Mouse (Mus musculus) embryo, embryonic 10 days (tissue): Measurements from ENCODE around the gene Platr17.
"Not testable (repeated sequence)": the region's sequence is repeated elsewhere in the genome, so short reads cannot be mapped to it uniquely, and the experiment has no call there.

Experiments
- DNase-seq: peaks from one replicate; pipeline ENCODE4 v3.0.0-alpha.2; 2015; ENCODE audit warnings: low spot score

The Platr17 gene

GRCm38 (mm10) chr17:33902491-33902890, 2.4 kb upstream of the Platr17 start:
- DNase-seq = no peak

GRCm38 (mm10) chr17:33903911-33904651, 854 bp upstream of the Platr17 start:
- not testable (repeated sequence) for DNase-seq

- no peak for DNase-seq
These were observed 3.6 kb downstream of the Platr17 start for GRCm38 (mm10) chr17:33908331-33909076.

- peak; percentile 99 for DNase-seq
These were observed 4.3 kb downstream of the Platr17 start, which contains the start of gene Daxx for GRCm38 (mm10) chr17:33909077-33909868. Gene Daxx (plus strand): TSS chr17:33909414.

- peak; percentile 55 for DNase-seq
These were observed 4.9 kb downstream of the Platr17 start for GRCm38 (mm10) chr17:33909869-33910250.

- DNase-seq = no peak
These were observed 5.6 kb downstream of the Platr17 start for GRCm38 (mm10) chr17:33910346-33911051.

- DNase-seq = no peak
These were observed 6.3 kb downstream of the Platr17 start for GRCm38 (mm10) chr17:33911052-33911812.

GRCm38 (mm10) chr17:33911813-33912414, 7.0 kb downstream of the Platr17 start:
- DNase-seq = no peak

- DNase-seq = no peak
These were observed 8.3 kb downstream of the Platr17 start for GRCm38 (mm10) chr17:33913264-33913663.

- no peak for DNase-seq
These were observed 9.0 kb downstream of the Platr17 start for GRCm38 (mm10) chr17:33913905-33914304.

GRCm38 (mm10) chr17:33914969-33915391, 10.0 kb downstream of the Platr17 start:
- no peak for DNase-seq

- peak; percentile 97 for DNase-seq
These were observed 10.8 kb downstream of the Platr17 start, which contains the start of the genes Tapbp and Zbtb22 for GRCm38 (mm10) chr17:33915671-33916250. Gene Tapbp (plus strand): TSS chr17:33915899. Gene Zbtb22 (plus strand): TSS chr17:33915904.

GRCm38 (mm10) chr17:33916294-33916693, 11.4 kb downstream of the Platr17 start:
- peak; percentile 33 for DNase-seq

- no peak for DNase-seq
These were observed 12.1 kb downstream of the Platr17 start for GRCm38 (mm10) chr17:33916847-33917655.

GRCm38 (mm10) chr17:33917656-33918292, 12.8 kb downstream of the Platr17 start:
- DNase-seq = no peak

- no peak for DNase-seq
These were observed 13.6 kb downstream of the Platr17 start for GRCm38 (mm10) chr17:33918293-33919203.
